Mouse (Mus musculus) brain, embryonic 14.5 days (tissue): ENCODE measurements around the gene Cgrrf1.

Experiments
- CTCF ChIP-seq: fragments of 200-500 bp; IDR thresholded peaks from 2 replicates; pipeline ENCODE4 v1.5.1; 2012; ENCODE audit warnings: inconsistent platforms, mild to moderate bottlenecking, moderate library complexity, borderline replicate concordance; ENCODE audit not compliant: insufficient read depth, insufficient read length; ENCODE audit errors: extremely low read depth
- POLR2A ChIP-seq: fragments of 200-500 bp; IDR thresholded peaks from 2 replicates; pipeline ENCODE4 v1.6.1; 2012; ENCODE audit warnings: mild to moderate bottlenecking, inconsistent platforms, borderline replicate concordance; ENCODE audit not compliant: poor library complexity, insufficient read depth, insufficient read length, severe bottlenecking; ENCODE audit errors: extremely low read depth

- TF ChIP-seq POLR2A, result no peak
- no peak for TF ChIP-seq CTCF
Observed at GRCm38 (mm10) chr14:46823996-46824395, 7.9 kb upstream of the Cgrrf1 start.
